Mouse (Mus musculus) megakaryocyte, embryonic 14.5 days (primary cell): ENCODE measurements at regions not wholly inside any gene's neighbourhood (a gene's known extent, or its start where the extent isn't known, plus 50 kb on each side); places are given as distances from the start of the nearest gene placed in this dataset.

Experiments
- FLI1 ChIP-seq: IDR thresholded peaks from 2 replicates; pipeline ENCODE4 v1.6.1; 2012; ENCODE audit warnings: low read length, inconsistent platforms, mixed read lengths
- GATA1 ChIP-seq: IDR thresholded peaks from 3 replicates; pipeline ENCODE4 v1.6.1; 2012; ENCODE audit warnings: mixed read lengths, low read length, inconsistent platforms, borderline replicate concordance

GRCm38 (mm10) chr6:112197445-112197844, 76.1 kb upstream of the Lmcd1 start:
- TF ChIP-seq GATA1 (no peak), FLI1 (no peak)
